Mouse (Mus musculus) bone marrow, adult 2 months (tissue): ENCODE data around the gene Cyp1a1. TPM values are rescaled to one million over a fixed set of nuclear protein-coding genes. Genes with fewer than 3 reads are reported as not detected.

Experiments
- H3K27ac ChIP-seq: fragments of 200-500 bp; 2 replicates; pipeline ENCODE4 v1.5.1; 2012; ENCODE audit warnings: low read depth, mild to moderate bottlenecking, control low read depth, inconsistent platforms, low read length; ENCODE audit not compliant: control insufficient read depth, poor library complexity, insufficient read depth
- H3K4me1 ChIP-seq: fragments of 200-500 bp; 2 replicates; pipeline ENCODE4 v1.6.1; 2011; ENCODE audit warnings: low read length; ENCODE audit not compliant: control insufficient read depth, insufficient read depth
- H3K4me3 ChIP-seq: fragments of 200-500 bp; replicated peaks from 2 replicates; pipeline ENCODE3; 2011; ENCODE audit warnings: mild to moderate bottlenecking, low read depth, low read length, control low read depth; ENCODE audit not compliant: control insufficient read depth
- CTCF ChIP-seq: fragments of 200-500 bp; IDR thresholded peaks from 2 replicates; pipeline ENCODE4 v1.5.1; 2011; ENCODE audit warnings: low read length, control low read depth; ENCODE audit not compliant: control insufficient read depth, insufficient read depth
- POLR2A ChIP-seq: fragments of 200-500 bp; IDR thresholded peaks from 2 replicates; pipeline ENCODE4 v1.6.1; 2011; ENCODE audit warnings: low read depth, mild to moderate bottlenecking, control low read depth, low read length, borderline replicate concordance; ENCODE audit not compliant: control insufficient read depth
- WGBS: fragments of 180-500 bp; shearing (Covaris S2); methylation state at CpG from one replicate; pipeline ENCODE4 v1.1.7; 2018; 5-methylcytosine and 5-hydroxymethylcytosine counted together
- polyA plus RNA-seq: library from polyadenylated mRNA; stranded (reverse); fragments of >200 nt; gene quantifications from 2 replicates; pipeline ENCODE4 v1.2.4, GENCODE M21; 2011; ENCODE audit warnings: low replicate concordance; ENCODE audit not compliant: missing spikeins, insufficient read depth, insufficient read length

Gene Cyp1a1
- polyA plus RNA-seq, 1 experiment = not detected

DNA sequence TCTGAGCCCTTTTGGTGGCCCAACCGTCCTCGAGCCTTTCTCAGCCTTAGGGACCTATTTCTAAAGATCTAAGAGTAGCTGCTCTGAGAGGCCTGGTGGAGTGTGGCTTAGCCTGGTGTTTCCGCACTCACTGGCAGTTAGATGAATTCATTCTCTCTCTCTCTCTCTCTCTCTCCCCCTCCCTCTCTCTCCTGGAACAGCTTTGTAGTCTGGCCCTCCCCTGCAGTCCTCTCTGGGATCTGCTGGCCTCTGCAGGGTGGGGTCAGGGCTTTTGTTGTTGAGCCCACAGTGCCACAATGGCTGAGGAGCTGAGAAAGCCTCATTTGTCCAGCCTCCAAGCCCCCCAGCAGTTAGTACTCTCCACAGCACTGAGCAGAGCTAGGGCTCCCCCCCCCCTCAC, 34.9 kb upstream of the Cyp1a1 start:
- H3K4me1 ChIP-seq = peaks cover 11% of the 10 kb centered on the region
- no peak overlapping the region for H3K4me3 ChIP-seq
- H3K27ac ChIP-seq = peak overlapping the region; percentile 56
- TF ChIP-seq POLR2A (no peak), CTCF (no peak)
- 59% methylated on average over 3 of the region's 3 CpGs for WGBS

DNA sequence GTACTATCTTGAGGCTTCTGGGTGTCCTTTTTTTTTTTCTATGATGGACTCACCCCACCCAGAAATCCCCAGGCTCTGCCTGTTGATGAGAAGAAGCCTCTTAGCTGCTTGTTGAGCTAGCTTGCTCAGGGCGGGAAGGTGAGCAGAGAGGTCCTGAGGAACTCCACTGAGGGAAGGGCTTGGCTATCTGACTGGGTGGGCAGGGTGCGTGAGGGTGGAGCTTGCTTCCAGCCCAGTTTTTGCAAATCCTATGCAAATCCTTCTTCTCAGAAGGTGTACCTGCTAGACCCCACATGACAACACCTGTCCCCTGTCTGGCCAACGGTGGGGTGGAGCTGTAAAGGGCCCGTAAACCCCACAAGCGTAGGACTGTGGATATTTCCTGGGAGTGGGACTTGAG, 34.4 kb upstream of the Cyp1a1 start, which contains the start of gene Csk:
TSS of gene Csk (minus strand) at position 349 of the 400 bp plus-strand sequence.
- 76% methylated on average over 5 of the region's 5 CpGs for WGBS
- peak within 1 kb of the TSS; percentile 56 for H3K27ac ChIP-seq
- H3K4me1 ChIP-seq = peaks cover 11% of the 10 kb centered on the region
- TF ChIP-seq CTCF = no peak
- H3K4me3 ChIP-seq = no peak within 1 kb of the TSS

DNA sequence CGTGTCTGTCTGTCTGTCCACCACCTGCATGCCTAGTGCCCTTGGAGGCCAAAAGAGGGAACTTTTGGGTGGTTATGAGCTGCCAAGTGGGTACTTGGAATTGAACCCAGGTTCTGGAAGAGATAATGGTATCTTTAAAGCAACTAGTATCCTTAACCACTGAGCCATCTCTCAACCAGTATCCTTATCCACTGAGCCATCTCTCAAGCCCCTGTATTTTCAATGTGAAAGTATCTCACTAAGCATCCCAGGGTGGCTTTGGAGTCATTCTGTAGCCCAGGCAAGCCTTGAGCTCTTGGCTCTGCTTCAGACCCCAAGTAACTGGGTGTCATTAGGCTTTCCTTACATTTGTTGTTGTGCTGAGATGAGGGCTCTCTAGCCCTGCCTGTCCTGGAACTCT, 32.8 kb upstream of the Cyp1a1 start:
- Histone ChIP-seq H3K4me3 (no peak overlapping the region), H3K4me1 (peaks cover 11% of the 10 kb centered on the region), H3K27ac (no peak overlapping the region)
- 74% methylated on average over 1 of the region's 1 CpGs for WGBS
- TF ChIP-seq CTCF (no peak), POLR2A (no peak)

DNA sequence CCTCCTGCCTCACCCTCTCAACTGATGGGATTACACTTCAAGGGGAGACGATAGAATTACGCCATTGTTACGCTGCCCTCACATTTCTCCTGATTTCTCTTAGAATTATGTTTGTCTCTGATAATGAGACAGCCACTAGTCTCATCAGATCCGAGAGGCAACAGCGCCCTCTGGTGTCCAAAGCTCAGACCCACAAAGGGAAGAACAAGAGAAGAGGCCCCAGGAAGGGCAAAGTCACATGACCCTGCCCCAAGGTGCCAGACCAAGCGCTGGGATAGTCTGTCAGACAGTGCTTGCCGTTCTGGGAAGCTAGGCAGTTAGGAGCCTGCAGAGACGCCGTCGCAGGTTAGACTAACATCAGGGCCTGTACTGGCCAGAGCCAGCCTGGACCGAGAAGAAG, 32.0 kb upstream of the Cyp1a1 start:
- WGBS = 5% methylated on average over 11 of the region's 11 CpGs
- H3K4me3 ChIP-seq = no peak overlapping the region
- TF ChIP-seq CTCF (peak; percentile 95), POLR2A (no peak)
- H3K4me1 ChIP-seq = peaks cover 11% of the 10 kb centered on the region
- H3K27ac ChIP-seq = no peak overlapping the region

DNA sequence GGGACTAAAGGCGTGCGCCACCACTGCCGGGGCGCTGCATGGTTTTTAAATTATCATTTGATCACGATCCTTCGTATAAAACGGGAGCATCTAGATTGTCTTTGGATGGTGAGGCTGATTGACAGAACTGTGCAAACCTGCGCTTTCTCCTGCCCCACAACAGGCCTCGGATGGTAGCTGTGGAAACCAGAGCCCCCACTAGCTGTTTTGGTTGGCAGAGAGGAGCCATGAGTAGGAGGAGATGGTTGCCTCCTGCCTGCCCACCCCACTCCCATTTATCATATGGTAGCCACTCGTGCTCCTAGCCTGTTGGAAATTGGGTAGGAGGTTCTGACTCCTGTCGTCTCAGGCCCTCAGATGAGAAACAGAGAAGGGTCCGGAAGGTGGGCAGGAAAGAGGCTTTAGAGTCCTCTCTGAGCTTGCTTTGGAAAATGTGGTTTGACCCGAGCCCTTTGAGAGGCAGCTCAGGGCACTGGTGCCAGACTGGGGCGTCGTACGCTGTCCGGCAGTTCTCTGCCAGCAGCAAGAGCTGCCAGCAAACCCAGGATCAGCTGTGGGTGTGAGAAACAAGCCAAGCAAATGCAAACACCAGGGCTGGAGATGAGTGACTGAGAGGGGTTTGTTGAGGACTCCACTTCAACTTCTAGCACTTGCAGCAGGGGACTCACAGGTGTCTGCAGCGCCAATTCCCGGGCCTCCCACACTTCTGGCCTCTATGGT, 30.9 kb upstream of the Cyp1a1 start:
- peaks cover 4% of the 10 kb centered on the region for H3K4me1 ChIP-seq
- no peak overlapping the region for H3K27ac ChIP-seq
- H3K4me3 ChIP-seq = no peak overlapping the region
- no peak for TF ChIP-seq CTCF
- no peak for TF ChIP-seq POLR2A
- 85% methylated on average over 19 of the region's 19 CpGs for WGBS

DNA sequence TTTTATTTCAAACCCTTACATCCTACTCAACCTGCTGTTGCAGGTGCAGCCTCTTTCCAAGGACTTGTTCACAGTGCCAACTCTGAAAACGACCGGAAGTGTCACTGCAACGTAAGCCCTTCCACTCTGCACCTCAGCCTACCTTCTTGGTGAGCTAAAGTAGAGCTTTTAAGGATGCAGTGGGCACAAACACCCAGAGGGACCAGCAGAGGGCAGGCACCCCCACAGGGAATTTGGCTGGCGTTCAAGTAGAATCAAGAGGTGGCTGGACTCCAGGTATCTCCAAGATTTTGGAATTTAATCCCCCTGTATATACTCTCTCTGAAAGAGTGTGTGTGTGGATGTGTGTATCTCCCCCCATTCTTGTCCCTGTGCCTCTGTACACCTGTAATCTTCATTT, 29.9 kb upstream of the Cyp1a1 start:
- 57% methylated on average over 4 of the region's 4 CpGs for WGBS
- TF ChIP-seq POLR2A (no peak), CTCF (no peak)
- no peak overlapping the region for H3K27ac ChIP-seq
- H3K4me1 ChIP-seq = peaks cover 2% of the 10 kb centered on the region
- no peak overlapping the region for H3K4me3 ChIP-seq

DNA sequence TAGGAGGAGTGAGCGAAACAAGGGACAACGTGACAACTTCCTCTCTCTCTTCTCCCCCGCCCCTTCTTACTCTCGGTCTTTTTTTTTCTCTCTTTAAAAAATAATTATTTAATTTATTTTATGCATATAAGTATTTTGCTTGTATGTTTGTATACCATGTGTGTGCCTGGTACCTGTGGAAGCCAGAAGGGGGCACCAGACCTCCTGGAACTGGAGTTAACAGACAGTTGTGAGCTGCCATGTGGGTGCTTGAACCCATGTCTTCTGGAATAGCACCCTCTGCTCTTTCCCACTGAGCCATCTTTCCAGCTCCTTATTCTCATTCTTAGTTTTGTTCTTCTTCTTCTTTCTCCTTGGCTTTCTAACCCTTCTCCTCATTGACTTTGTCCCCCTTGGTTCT, 28.8 kb upstream of the Cyp1a1 start:
- Histone ChIP-seq H3K4me3 (no peak overlapping the region), H3K4me1 (peaks cover 2% of the 10 kb centered on the region), H3K27ac (no peak overlapping the region)
- TF ChIP-seq CTCF = peak; percentile 11; the same call in 1 of the 2 replicates
- TF ChIP-seq POLR2A = no peak
- WGBS = 72% methylated on average over 4 of the region's 4 CpGs

DNA sequence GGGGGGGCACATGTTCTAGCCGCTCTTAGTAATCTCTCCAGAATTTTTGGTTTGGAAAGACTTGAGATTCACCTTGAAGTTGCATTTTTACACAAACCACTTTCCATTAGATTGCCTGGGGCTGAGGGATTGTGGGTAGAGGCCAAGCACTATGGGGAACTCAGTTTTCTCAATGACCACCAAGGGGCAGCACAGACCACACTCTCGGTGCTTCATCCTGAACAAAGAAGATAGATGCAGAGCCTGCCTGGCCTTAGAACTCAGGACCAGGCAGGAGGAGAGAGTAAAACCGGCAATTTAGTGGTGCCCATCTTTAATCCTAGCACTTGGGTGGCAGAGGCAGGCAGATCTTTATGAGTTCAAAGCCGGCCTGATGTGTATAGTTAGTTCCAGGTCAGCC, 28.0 kb upstream of the Cyp1a1 start:
- TF ChIP-seq CTCF = peak; percentile 89
- TF ChIP-seq POLR2A = no peak
- WGBS = 15% methylated on average over 4 of the region's 4 CpGs
- H3K27ac ChIP-seq = no peak overlapping the region
- peaks cover 2% of the 10 kb centered on the region for H3K4me1 ChIP-seq
- H3K4me3 ChIP-seq = no peak overlapping the region

DNA sequence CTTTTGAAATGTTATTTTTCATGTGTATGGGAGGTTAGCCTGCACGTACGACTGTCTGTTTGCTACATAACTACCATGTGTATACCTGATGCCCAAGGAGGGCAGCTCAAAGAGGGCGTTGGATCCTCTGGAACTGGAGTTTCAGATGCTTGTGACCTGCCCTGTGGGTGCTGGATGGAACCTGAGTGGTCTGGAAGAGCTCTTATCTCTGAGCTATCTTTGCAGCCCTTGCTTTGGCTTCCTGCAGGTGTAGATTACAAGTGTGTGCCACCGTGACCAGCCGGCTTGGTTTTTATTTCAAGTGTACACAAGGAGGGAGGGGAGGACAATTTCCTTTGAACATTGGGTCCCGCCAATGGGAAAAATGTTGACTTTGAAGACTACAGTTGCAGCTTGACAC, 27.2 kb upstream of the Cyp1a1 start:
- H3K4me3 ChIP-seq = no peak overlapping the region
- H3K4me1 ChIP-seq = peaks cover 2% of the 10 kb centered on the region
- 28% methylated on average over 6 of the region's 6 CpGs for WGBS
- H3K27ac ChIP-seq = no peak overlapping the region
- TF ChIP-seq POLR2A = no peak
- TF ChIP-seq CTCF = no peak
